Mouse (Mus musculus): ENCODE data around the gene Alyref.

DNA sequence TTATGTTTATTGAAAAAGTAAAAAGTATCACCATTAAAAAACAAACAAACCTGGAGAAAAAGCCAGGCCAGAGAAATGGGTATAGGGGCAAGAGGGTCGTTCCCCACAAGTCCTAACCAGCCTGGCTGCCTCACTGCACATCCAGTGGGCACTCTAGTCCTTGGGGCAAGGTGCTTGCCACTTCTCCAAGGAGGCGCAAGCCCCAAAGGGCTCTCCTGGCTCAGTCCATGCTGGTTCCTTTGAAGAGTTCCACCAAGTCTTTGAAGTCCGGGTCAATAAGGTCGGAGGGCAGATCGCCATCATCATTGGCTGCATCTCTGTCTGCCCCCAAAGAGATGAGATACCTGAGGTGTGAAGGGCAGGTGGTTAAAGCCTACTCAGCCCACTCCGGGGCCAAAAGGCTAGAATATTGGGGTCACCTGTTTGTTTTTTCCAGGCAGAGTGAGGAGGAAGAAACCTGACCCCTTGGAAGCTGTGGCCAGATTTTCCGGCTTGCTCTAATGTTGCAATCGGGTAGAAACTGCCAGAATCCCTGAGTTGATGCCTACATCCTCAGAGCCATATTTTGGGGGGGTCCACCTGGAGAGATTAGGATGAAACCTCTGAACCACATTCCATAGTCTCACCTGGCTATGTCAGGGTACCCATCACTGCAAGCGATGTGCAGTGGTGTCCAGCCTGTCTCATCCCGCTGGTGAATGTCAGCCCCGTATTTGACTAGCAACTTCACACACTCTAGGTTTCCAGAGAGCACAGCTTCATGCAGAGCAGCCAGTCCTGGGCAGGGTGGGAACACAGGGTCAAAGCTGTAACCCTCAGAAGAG lies 48.0 kb downstream of the Alyref start:
- TF ChIP-seq CTCF (IDR thresholded peaks at IDR 0.05; ENCODE audit: low read depth, low read length) (no peak), GATA1 (IDR thresholded peaks at IDR 0.05; ENCODE audit: borderline replicate concordance, low read length) (no peak), POLR2AphosphoS5 (IDR thresholded peaks at IDR 0.05; ENCODE audit: insufficient replicate concordance, low read depth, low read length) (no peak)
